Mouse (Mus musculus): Measurements from ENCODE around the gene Taar7b.

- TF ChIP-seq EP300 (IDR thresholded peaks at IDR 0.05; ENCODE audit: low read depth), result no peak
- no peak for TF ChIP-seq CTCF (IDR thresholded peaks at IDR 0.05; ENCODE audit: low read depth)
Observed at GRCm38 (mm10) chr10:23986419-23986818, 13.3 kb upstream of the Taar7b start.
